Mouse (Mus musculus) monocyte, adult 2 months (primary cell): Measurements from ENCODE around the gene Sertad2.

Source experiments
- DNase-seq, 2 experiments: peaks; one replicate each; pipeline ENCODE4 v3.0.0; 2022; ENCODE audit warnings: low spot score in 2 of 2, low read depth in 1 of 2

The Sertad2 gene

DNA sequence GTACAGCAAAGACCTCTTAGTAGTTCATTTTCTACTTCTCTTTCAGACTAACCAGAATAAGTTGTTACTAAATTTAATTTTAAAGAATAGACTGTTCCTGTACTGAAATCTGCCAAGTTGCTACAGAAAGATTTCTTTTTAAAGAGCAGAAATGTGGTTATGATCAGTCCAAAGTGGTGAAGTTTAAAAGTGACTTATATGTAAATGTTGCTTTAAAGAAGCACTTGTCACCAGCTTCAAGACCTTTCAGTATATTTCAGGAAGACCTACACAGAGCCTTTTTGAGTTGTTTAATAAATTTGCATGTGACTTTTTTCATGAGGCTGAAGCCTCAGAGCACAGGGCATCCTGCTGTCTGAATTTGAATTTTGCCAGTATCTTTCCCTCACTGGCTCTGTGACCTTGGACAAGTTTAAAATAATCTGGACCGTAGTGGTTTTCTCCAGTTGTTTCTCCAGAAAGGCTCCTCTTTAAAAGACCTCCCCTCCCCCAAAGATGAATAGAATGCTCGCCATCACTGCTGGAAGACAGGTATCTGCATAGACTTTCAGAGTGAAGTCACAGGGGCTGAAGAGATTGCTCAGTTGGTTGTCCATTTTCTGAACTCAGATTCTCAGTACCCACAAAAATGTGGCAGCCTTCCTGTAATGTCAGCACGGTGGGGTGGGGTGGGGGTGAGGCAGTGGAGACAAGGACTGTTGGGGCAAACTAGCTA is 1.9 kb downstream of the Sertad2 start:
- DNase-seq, result no peak

DNA sequence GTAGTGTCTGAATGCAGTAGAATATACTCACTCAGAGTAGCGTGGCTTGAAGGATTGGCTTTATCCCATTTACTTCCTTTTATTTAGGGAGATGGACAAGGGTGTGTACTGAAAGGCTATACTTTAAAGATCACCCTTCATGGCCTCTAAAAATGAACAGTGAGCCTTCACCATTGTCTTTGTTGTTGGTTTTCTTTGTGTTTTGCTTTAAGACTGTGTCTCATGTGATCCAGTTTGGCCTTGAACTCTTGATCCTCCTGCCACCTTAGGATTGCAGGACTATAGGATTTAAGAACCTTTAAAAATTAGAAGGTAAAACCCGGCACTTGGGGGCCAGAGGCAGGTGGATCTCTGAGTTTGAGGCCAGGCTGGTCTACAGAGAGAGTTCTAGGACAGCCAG is 6.4 kb downstream of the Sertad2 start:
- no peak for DNase-seq

DNA sequence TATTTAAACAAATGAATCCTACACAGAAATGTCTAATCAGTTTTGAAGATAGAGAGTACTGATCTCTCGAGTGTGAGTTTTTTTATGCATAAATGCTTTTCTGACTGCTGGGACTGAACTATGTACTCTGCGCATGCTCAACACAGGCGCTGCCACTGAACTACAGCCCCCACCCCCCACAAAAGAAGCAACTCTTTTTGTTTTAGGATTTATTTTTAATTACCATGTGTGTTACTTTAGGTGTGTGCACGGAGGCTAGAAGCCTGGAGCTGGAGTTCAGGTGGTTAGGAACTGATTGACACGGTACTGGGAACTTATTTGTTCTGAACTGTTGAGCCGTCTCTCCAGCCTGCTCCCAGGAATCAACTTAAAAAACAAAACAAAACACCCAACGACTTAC is 7.1 kb downstream of the Sertad2 start:
- DNase-seq, result no peak

DNA sequence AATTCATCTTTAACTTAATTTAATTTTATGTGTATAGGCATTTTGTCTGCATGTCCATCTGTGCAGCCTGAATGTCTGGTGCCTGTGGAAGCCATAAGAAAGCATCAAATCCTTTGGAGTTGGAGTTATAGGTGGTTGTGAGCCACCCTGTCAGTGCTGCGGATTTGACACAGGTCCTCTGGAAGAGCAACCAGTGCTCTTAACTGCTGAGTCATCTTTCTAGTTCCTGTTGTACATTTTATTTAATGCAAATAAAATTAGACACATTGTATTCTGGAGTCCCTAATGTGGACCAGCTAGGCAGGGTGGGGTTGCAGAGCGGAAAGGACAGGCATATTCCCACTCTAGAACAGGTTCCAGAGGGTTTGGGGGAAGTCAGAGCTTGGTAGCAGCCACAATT is 9.0 kb downstream of the Sertad2 start:
- no peak for DNase-seq

DNA sequence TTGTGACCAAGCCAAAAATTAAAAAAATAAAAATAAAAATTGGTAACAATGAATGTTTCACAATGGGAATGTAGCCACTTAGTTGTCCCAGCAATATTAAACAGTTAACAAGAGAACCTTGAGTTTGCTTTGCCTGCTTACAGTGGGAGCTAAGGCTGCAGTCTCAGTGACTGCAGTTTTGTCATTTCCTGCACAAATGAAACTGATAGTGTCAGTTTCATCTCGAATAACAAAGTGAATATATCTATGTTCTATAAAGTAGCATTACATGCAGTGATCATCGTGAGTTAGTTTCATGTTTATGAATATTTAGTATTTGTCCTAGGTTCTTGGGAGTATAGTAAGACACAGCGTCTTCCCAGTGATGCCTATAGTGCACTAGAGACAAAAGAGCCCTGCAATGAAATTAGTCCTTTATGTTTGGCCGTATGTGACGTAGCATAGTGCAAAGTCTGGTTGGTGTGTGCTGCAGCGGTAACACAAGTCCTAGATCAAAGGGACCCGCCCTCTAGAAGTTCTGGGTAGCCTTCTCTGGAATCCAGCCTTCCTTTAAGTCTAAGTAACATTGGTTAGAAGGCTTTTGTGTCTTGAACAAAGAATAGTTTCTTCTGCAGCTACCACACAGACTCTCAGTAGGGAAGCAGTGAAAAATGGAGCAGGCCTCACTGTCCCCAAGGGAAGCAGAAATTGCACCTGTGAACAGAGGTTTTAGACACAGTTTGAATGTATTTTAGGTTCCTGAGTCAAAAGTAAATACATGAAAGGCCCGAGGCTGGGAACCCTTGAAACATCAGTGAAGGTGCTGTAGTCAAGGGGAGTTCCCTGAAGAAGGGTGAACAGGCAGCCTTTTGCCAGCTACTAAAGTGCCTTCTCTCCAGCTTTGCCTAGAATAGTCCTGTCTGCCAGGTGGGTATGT is 10.0 kb downstream of the Sertad2 start:
- no peak for DNase-seq

DNA sequence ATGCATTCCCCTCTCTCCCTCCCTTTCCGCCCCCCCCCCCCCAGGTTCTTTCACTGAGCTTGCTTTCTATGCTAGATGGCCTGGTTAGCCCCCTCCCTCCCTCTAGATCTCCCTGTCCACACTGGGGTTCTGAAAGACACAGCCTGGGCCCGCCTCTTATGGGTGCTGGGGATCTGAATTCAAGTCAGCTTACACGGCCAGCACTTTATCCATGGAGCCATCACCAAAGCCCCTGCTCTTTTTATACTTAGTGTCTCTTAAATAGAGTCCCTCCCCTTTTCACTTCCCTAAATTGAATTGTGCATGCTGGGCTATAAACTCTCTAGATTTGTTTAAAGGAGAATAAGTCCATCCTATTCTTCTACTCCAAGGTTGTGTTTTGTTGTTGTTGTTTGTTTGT is 12.6 kb downstream of the Sertad2 start:
- DNase-seq, result no peak

DNA sequence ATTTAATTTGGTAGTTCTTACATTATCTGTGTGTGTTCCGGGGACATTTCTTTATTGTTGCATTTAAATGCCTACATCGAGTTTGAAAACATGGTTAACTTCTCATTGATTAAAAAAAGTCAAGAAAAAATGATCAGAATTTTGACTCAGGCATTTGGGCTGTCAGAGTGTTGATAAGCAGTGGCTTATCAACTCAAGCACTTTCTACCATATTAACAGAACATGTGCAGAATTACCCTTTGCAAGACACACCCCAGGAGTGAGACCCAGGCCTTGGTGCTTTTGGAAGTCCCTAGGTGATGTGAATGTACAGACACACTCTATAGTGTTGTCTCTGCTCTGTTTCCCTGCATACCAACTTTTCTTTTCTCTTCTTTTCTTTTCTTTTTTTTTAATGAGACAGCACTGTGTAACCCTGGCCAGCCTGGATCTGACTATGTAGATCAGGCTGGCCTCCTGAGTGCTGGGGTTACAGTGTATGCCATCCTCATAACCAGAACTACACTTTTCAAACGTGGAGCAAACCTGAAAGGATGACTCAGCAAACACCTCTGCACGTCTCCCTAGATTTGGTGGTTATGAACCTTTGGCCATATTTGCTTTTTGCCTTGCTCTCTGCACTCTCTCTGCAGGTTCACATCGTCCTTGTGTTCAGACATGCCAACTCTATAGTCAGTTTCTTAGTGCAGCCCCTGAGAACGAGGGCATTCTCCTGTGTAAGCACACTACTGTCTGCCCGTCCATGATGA is 13.3 kb downstream of the Sertad2 start:
- DNase-seq, result no peak

DNA sequence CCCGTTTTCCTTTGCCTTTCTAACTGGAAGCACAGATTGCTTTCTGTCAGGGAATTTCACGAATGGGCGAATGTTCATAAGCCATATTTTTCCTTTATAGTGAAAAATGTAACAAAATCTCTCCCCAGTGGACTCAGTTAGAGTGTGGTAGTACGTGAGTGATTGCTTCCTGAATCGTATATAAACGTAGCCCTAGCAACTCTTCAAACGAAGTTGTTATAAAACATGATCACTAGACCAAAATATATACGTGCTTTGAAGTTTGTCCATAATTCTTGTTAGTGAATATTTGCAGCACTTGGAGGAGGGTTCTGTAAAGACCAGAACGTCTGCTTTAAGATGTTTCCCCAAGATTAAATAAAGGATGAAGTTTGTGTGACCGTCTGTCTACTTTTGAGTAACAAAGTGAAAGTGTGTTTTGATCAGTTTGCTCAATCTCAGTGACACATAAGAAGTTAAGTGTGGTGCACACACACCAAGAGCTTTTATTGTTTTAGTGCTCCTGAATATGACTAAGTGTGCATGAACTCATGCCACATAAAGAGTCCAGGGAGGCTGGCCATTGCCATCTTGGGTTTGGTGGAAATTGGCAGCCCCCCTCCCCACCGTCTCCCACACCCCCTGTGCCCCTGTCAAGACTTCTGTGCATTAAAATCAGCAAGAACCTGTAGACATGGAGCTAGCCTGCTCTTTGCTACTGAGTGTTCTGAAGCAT is 16.3 kb downstream of the Sertad2 start:
- no peak for DNase-seq

DNA sequence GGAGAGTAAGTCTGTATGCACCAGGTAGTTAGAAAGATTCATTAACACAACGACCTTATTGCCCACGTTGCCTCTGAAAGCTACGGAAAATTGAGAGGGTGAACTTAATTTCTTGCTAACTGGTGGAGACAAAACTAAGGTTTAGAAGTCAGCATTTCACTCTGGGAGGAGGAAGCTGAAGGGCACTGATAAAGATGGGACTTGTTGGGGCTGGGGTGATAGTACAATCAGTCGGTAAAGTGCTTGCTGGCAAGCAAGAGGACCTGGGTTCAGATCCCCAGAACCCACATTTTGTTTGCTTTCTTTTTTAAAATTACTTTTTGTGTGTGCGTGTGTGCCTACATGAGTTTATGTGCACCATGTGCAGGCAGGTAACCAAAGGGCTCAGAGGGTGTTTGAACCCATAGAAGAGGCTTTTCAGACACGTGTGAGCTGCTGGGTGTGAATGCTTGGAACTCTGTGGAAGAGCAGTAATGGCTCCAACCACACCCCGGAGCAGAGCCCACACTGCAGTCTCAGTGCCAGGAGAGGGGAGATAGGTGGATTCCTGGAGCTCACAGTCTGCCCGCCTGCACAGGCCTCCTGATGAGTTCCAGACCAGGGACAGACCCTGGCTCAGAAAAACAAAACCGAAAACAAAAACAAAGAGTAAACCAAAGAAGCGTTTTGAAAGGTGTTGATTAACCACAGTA is 17.0 kb downstream of the Sertad2 start:
- no peak for DNase-seq

DNA sequence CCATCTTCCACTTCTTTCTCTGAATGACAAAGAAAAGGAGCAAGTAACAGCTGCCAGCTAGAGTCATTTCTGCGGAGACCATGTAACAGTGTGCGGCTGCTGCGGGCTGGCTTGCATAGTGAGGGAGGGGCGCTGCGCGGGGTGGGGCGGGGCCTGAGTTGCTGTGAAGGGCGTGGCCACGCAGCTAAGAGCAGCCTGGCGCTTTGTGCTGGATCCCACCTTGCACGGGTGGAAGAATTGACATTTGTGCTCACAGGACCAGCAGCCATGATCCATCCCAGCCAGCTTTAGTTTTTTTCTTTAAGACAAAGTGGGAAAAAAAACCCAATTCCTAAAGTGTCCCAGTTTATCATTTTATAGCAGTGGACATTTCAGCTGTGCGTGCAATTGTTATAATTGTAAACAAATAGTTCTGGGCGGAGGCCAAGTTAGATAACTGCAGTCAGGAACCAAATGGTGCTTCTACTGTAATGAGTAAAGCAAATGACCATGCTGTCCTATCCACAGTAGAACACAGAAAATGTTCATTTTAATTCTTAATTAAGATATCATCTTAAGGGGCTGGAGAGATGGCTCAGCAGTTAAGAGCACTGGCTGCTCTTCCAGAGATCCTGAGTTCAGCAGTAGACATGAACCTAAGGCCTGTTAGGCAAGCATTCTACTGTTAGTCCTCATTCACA is 18.4 kb downstream of the Sertad2 start:
- DNase-seq, result no peak

DNA sequence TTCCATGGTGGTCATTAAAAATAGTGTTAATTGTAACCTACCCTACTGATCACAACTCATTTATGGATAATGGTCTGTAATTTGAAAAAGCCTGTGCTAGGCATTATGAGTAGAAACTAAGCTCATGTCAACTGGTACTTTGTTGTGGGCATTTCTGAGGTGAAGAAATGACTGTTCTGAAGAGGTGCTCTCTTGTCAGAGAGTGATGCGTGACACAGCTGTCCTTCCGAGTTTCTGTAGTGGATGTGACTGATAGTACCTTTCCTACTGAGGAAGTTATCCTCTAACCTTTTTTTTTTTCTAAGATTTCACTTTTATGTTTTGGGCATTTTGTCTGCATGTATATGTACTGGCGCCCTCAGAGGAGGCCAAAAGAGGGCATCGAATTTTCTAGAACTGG is 22.0 kb downstream of the Sertad2 start:
- DNase-seq, result no peak

DNA sequence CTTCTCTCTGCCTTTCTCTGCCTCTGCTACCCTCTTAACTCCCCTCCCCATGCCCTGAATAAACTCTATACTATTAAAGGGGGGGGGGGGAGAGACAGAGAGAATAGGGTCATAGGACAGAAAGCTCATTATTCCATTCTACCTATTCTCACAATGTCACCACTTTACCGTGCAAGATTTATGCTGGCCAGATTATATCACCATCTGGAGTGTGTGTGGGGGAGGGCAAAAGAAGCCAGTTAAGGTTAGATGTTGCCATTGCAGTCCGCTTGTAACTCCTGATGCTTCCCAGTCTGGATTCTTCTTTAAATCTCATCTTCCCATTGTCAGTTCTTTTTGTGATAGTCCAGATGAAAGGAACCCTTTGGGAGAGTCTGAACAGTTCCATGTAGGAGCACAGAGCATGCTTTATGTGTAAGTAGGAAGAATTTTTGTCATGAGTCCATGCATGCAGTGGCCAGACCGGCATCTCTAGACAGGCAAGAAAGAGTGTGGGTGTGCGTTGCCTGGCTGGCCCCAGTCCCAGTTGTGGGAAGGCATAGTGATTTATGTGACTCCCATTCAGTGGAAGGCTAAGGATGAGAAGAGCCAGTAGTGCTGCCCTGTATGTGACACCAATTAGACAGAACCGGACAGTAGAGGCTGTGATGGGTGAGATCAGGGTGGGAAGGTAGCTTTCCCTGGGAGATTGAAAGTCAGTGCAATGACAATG is 28.8 kb downstream of the Sertad2 start:
- DNase-seq, result no peak

DNA sequence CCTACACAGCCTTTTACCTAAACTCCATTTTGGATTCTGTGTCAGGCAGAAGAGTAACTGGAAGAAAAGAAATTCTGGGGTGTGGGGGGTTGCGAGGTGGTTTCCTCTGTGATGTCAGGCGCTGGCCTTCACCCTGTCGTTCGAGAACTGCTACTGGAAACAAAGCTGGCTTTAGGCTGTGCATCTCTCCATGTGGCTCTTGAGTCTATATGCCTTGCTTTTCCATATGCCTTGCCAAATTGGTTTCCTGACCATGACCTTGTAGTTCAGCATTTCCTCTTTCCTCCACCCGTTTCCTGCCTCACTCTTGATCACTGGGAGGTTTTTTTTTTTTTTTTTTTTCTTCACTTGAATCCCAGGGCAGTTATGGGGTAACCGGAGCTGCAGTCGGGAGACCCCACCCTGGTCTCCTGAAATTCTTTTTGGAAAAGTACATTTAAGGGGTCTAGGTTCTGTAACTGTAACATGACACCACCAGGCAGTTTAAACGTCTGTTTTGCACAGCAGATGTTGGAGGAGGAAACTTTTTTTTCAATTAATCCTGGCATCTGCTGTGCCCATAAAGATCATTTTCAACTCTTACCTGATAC is 33.1 kb downstream of the Sertad2 start:
- DNase-seq, result no peak

DNA sequence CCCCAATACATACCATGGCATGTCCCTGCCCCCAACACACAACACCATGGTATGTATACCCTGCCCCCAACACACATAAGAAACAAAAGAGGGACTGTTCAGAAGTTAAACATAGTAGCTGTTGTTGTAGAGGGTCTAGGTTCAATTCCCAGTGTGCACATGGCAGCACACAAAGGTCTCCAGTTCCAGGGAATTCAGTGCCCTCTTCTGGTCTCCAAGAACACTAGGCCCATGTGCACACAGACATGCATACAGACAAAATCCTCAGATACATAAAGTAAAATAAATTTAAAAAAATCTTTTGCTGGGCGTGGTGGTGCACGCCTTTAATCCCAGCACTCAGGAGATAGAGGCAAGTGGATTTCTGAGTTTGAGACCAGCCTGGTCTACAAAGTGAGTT is 39.7 kb downstream of the Sertad2 start:
- DNase-seq, result no peak

DNA sequence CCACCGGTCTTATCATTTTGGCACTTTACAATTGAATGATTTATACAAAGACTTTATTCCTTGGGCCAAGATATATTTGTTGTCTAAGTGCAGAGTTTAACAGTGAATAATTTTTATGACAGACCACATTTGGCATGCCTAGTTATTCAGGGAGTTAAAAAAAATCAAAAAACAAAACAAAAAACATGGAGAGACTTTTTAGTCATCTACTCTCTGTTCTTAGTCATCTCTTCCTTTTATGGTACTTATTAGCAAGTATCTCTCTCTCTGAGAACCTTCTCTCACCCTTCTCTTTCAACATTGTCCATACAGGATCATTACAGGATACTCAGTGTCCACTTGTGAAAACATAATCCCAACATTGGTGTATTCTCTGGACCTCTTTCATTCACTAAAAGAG is 42.2 kb downstream of the Sertad2 start:
- no peak for DNase-seq

DNA sequence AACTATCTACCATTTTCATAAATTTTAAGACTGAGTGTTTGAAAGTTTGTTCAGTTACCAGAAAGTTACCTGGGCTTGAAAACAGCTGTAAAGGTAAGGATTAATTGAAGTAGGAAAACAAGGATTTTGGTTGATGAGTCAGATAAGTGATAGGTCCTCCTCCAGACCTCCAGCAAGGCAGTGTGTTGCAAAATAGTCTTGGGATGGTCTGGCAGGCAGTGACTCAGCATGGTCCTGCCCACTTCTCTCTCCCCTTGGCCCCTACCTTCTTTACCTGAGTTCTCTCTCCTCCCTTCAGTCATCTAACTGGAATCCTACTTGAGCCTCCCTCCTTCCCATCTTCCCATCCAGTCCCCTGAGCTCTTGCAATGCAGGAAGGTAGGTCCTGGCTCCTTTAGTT is 43.1 kb downstream of the Sertad2 start:
- no peak for DNase-seq

DNA sequence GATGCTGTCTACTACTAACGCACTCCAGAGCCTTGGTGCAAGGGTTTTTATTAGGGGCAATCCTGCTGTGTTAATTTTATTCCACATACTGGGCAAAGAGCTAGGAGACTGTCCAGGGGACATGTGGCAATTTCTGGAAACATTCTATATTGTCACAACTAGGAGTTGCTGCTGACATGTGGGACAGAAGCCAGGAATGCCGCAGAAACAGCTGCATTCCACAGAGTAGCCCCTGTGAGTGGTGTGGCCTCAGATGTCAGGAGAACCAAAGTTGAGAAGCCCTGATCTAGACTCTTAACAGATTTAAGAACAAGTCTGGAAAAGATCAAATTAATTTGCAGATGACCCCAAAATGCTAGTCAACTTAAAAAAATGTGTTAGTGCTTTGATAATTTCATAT is 46.3 kb downstream of the Sertad2 start:
- no peak for DNase-seq

DNA sequence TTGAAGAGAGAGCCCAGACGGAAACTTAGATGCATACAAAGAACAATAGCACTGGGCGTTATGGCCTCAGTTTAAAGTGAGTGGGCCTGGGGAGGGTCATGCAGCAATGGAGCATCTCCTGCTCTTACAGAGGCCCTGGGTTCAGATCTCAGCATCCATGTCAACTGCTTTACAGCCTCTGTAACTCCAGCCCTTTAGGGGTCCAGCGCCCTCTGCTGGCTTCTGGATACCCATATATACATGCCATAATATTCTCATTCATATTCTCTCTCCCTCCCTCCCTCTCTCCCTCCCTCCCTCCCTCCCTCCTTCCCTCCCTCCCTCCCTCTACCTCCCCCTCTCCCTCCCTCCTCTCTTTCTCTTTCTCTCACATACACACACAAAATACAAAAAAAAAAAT is 49.0 kb downstream of the Sertad2 start:
- no peak for DNase-seq
